Mouse (Mus musculus): ENCODE measurements around the gene Ppp1r12a. TPM values are rescaled to one million over a fixed set of nuclear protein-coding genes. Genes with fewer than 3 reads are reported as not detected.
A peak's percentile ranks its signal among the peaks of the same experiment; 100 is the strongest.

The Ppp1r12a gene
- polyA plus RNA-seq, 1 experiment from 2014 or later, result 71.9 TPM

- Histone ChIP-seq H3K9ac (ENCODE audit: low read depth, low read length) (no peak overlapping the region), H3K4me1 (ENCODE audit: control insufficient read depth, insufficient read depth, low read length) (no peaks in the 10 kb centered on the region), H3K9me3 (ENCODE audit: control insufficient read depth, low read length) (no peaks in the 10 kb centered on the region), H3K4me3 (ENCODE audit: low read depth, low read length) (no peak overlapping the region), H3K36me3 (ENCODE audit: control insufficient read depth, insufficient read depth, low read length) (no peaks in the 10 kb centered on the region), H3K27me3 (replicated peaks; ENCODE audit: control insufficient read depth, insufficient read depth, low read length) (no peaks in the 10 kb centered on the region), H3K4me2 (ENCODE audit: low read depth, low read length) (no peak overlapping the region), H3K27ac (replicated peaks; ENCODE audit: low read depth, low read length) (no peak overlapping the region)
- DNase-seq (ENCODE audit: low spot score), result peak; percentile 29
- ATAC-seq (ENCODE audit: low read depth), result peak; percentile 12; the same call in 1 of the 2 replicates
- 67% methylated on average over 21 of the region's 21 CpGs for WGBS
Measured at GRCm38 (mm10) chr10:108155042-108155686, 6.8 kb upstream of the Ppp1r12a start.

GRCm38 (mm10) chr10:108155687-108156067, 6.3 kb upstream of the Ppp1r12a start:
- no peak overlapping the region for H3K27ac ChIP-seq (replicated peaks; ENCODE audit: low read depth, low read length)
- no peaks in the 10 kb centered on the region for H3K27me3 ChIP-seq (replicated peaks; ENCODE audit: control insufficient read depth, insufficient read depth, low read length)
- H3K36me3 ChIP-seq (ENCODE audit: control insufficient read depth, insufficient read depth, low read length), result no peaks in the 10 kb centered on the region
- H3K9me3 ChIP-seq (ENCODE audit: control insufficient read depth, low read length), result no peaks in the 10 kb centered on the region
- no peak overlapping the region for H3K4me3 ChIP-seq (ENCODE audit: low read depth, low read length)
- peaks cover under 1% of the 10 kb centered on the region; the same call in 1 of the 2 replicates for H3K4me1 ChIP-seq (ENCODE audit: control insufficient read depth, insufficient read depth, low read length)
- 63% methylated on average over 7 of the region's 7 CpGs for WGBS
- ATAC-seq (ENCODE audit: low read depth) (peak; percentile 62; the same call in 1 of the 2 replicates), DNase-seq (ENCODE audit: low spot score) (peak; percentile 31)
- no peak overlapping the region for H3K9ac ChIP-seq (ENCODE audit: low read depth, low read length)
- H3K4me2 ChIP-seq (ENCODE audit: low read depth, low read length), result no peak overlapping the region

GRCm38 (mm10) chr10:108156128-108156527, 5.9 kb upstream of the Ppp1r12a start:
- no peaks in the 10 kb centered on the region for H3K27me3 ChIP-seq (replicated peaks; ENCODE audit: control insufficient read depth, insufficient read depth, low read length)
- no peak overlapping the region for H3K9ac ChIP-seq (ENCODE audit: low read depth, low read length)
- H3K27ac ChIP-seq (replicated peaks; ENCODE audit: low read depth, low read length), result no peak overlapping the region
- DNase-seq (ENCODE audit: low spot score) (no peak), ATAC-seq (ENCODE audit: low read depth) (no peak)
- H3K36me3 ChIP-seq (ENCODE audit: control insufficient read depth, insufficient read depth, low read length), result no peaks in the 10 kb centered on the region
- 92% methylated on average over 3 of the region's 3 CpGs for WGBS
- peaks cover 5% of the 10 kb centered on the region; the same call in 1 of the 2 replicates for H3K4me1 ChIP-seq (ENCODE audit: control insufficient read depth, insufficient read depth, low read length)
- H3K9me3 ChIP-seq (ENCODE audit: control insufficient read depth, low read length), result no peaks in the 10 kb centered on the region
- H3K4me2 ChIP-seq (ENCODE audit: low read depth, low read length), result no peak overlapping the region
- H3K4me3 ChIP-seq (ENCODE audit: low read depth, low read length), result no peak overlapping the region

GRCm38 (mm10) chr10:108159002-108159401, 3.0 kb upstream of the Ppp1r12a start:
- no peaks in the 10 kb centered on the region for H3K27me3 ChIP-seq (replicated peaks; ENCODE audit: control insufficient read depth, insufficient read depth, low read length)
- H3K9ac ChIP-seq (ENCODE audit: low read depth, low read length), result no peak overlapping the region
- H3K27ac ChIP-seq (replicated peaks; ENCODE audit: low read depth, low read length), result no peak overlapping the region
- H3K4me1 ChIP-seq (ENCODE audit: control insufficient read depth, insufficient read depth, low read length), result peaks cover 11% of the 10 kb centered on the region; the same call in 1 of the 2 replicates
- 93% methylated on average over 14 of the region's 14 CpGs for WGBS
- H3K9me3 ChIP-seq (ENCODE audit: control insufficient read depth, low read length), result no peaks in the 10 kb centered on the region
- H3K4me2 ChIP-seq (ENCODE audit: low read depth, low read length), result no peak overlapping the region
- DNase-seq (ENCODE audit: low spot score) (no peak), ATAC-seq (ENCODE audit: low read depth) (no peak)
- no peak overlapping the region for H3K4me3 ChIP-seq (ENCODE audit: low read depth, low read length)
- H3K36me3 ChIP-seq (ENCODE audit: control insufficient read depth, insufficient read depth, low read length), result no peaks in the 10 kb centered on the region

GRCm38 (mm10) chr10:108162297-108163020, 466 bp downstream of the Ppp1r12a start:
- no peaks in the 10 kb centered on the region for H3K9me3 ChIP-seq (ENCODE audit: control insufficient read depth, low read length)
- H3K4me2 ChIP-seq (ENCODE audit: low read depth, low read length), result peak overlapping the region; percentile 74
- H3K9ac ChIP-seq (ENCODE audit: low read depth, low read length), result peak overlapping the region; percentile 99
- peak; percentile 34 for ATAC-seq (ENCODE audit: low read depth)
- peak overlapping the region; percentile 97 for H3K27ac ChIP-seq (replicated peaks; ENCODE audit: low read depth, low read length)
- no peaks in the 10 kb centered on the region for H3K27me3 ChIP-seq (replicated peaks; ENCODE audit: control insufficient read depth, insufficient read depth, low read length)
- no peaks in the 10 kb centered on the region for H3K36me3 ChIP-seq (ENCODE audit: control insufficient read depth, insufficient read depth, low read length)
- peak overlapping the region; percentile 99 for H3K4me3 ChIP-seq (ENCODE audit: low read depth, low read length)
- H3K4me1 ChIP-seq (ENCODE audit: control insufficient read depth, insufficient read depth, low read length), result peaks cover 23% of the 10 kb centered on the region
- peak; percentile 22 for DNase-seq (ENCODE audit: low spot score)
- WGBS, result 0% methylated on average over 37 of the region's 79 CpGs

GRCm38 (mm10) chr10:108163021-108163410, 1.0 kb downstream of the Ppp1r12a start:
- Histone ChIP-seq H3K9me3 (ENCODE audit: control insufficient read depth, low read length) (no peaks in the 10 kb centered on the region), H3K4me2 (ENCODE audit: low read depth, low read length) (peak overlapping the region; percentile 74), H3K27ac (replicated peaks; ENCODE audit: low read depth, low read length) (peak overlapping the region; percentile 97), H3K4me3 (ENCODE audit: low read depth, low read length) (peak overlapping the region; percentile 99), H3K9ac (ENCODE audit: low read depth, low read length) (peak overlapping the region; percentile 99), H3K36me3 (ENCODE audit: control insufficient read depth, insufficient read depth, low read length) (no peaks in the 10 kb centered on the region), H3K27me3 (replicated peaks; ENCODE audit: control insufficient read depth, insufficient read depth, low read length) (no peaks in the 10 kb centered on the region), H3K4me1 (ENCODE audit: control insufficient read depth, insufficient read depth, low read length) (peaks cover 23% of the 10 kb centered on the region)
- DNase-seq (ENCODE audit: low spot score) (peak; percentile 22), ATAC-seq (ENCODE audit: low read depth) (no peak)
- WGBS, result under 1% methylated on average over 12 of the region's 12 CpGs

GRCm38 (mm10) chr10:108163451-108163850, 1.5 kb downstream of the Ppp1r12a start:
- H3K4me3 ChIP-seq (ENCODE audit: low read depth, low read length), result peak overlapping the region; percentile 99
- WGBS, result 21% methylated on average over 3 of the region's 3 CpGs
- H3K4me2 ChIP-seq (ENCODE audit: low read depth, low read length), result peak overlapping the region; percentile 74
- H3K27ac ChIP-seq (replicated peaks; ENCODE audit: low read depth, low read length), result 0 out of 2 replicates have a peak overlapping the region, but pooled peaks have one; percentile 97
- H3K36me3 ChIP-seq (ENCODE audit: control insufficient read depth, insufficient read depth, low read length), result no peaks in the 10 kb centered on the region
- ATAC-seq (ENCODE audit: low read depth) (no peak), DNase-seq (ENCODE audit: low spot score) (no peak)
- peak overlapping the region; percentile 99 for H3K9ac ChIP-seq (ENCODE audit: low read depth, low read length)
- H3K4me1 ChIP-seq (ENCODE audit: control insufficient read depth, insufficient read depth, low read length), result peaks cover 23% of the 10 kb centered on the region
- no peaks in the 10 kb centered on the region for H3K27me3 ChIP-seq (replicated peaks; ENCODE audit: control insufficient read depth, insufficient read depth, low read length)
- H3K9me3 ChIP-seq (ENCODE audit: control insufficient read depth, low read length), result no peaks in the 10 kb centered on the region

- no peaks in the 10 kb centered on the region for H3K27me3 ChIP-seq (replicated peaks; ENCODE audit: control insufficient read depth, insufficient read depth, low read length)
- H3K4me3 ChIP-seq (ENCODE audit: low read depth, low read length), result no peak overlapping the region
- H3K9ac ChIP-seq (ENCODE audit: low read depth, low read length), result no peak overlapping the region
- WGBS, result 86% methylated on average over 5 of the region's 5 CpGs
- H3K27ac ChIP-seq (replicated peaks; ENCODE audit: low read depth, low read length), result no peak overlapping the region
- peaks cover 19% of the 10 kb centered on the region for H3K4me1 ChIP-seq (ENCODE audit: control insufficient read depth, insufficient read depth, low read length)
- DNase-seq (ENCODE audit: low spot score), result no peak
- ATAC-seq (ENCODE audit: low read depth), result no peak
- H3K9me3 ChIP-seq (ENCODE audit: control insufficient read depth, low read length), result no peaks in the 10 kb centered on the region
- H3K4me2 ChIP-seq (ENCODE audit: low read depth, low read length), result no peak overlapping the region
- H3K36me3 ChIP-seq (ENCODE audit: control insufficient read depth, insufficient read depth, low read length), result no peaks in the 10 kb centered on the region
Measured at GRCm38 (mm10) chr10:108167823-108168222, 5.8 kb downstream of the Ppp1r12a start.
